In the genomic region with DNA sequence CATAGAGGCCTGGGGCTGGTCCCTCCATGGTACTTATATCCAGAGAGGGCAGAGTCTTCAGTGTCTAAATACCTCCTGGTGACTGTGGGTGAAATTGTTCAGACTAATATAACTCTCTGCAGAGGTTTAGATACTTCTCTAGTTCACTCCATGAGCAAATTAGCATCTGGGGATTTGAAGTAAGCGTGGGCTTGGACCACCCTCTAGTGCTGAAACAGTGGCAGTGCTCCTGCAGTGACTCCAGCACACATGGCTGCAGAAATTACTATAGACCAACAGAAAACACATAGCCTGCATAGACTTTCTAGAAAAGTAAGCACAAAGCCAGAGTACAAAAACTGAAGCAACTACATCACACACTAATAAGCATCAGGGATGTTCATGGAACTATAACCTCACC, we compare ENCODE assay signal across 7 mouse cellular contexts. TPM values are rescaled to one million over a fixed set of nuclear protein-coding genes. Genes with fewer than 3 reads are reported as not detected.
DNase-seq lines count a peak whose midpoint lies in the region; ATAC-seq lines count a peak whose summit lies in the region.

No protein-coding gene starts in this region.

- WGBS in embryonic facial prominence, embryonic 11.5 days, result 32% methylated on average over 1 of the region's 1 CpGs

- H3K36me3 ChIP-seq in embryonic facial prominence, embryonic 11.5 days (replicated peaks; ENCODE audit: control insufficient read depth, insufficient read depth, low read depth, low read length), result no peaks in the 10 kb centered on the region

- no peaks in the 10 kb centered on the region for H3K27me3 ChIP-seq in embryonic facial prominence, embryonic 11.5 days (ENCODE audit: control insufficient read depth, insufficient read depth, low read length)

- H3K4me2 ChIP-seq in embryonic facial prominence, embryonic 11.5 days (ENCODE audit: low read depth, low read length), result no peak overlapping the region

- no peak overlapping the region for H3K9ac ChIP-seq in embryonic facial prominence, embryonic 11.5 days (replicated peaks; ENCODE audit: low read length)

- DNase-seq in ES-CJ7 (ENCODE audit: low read depth, low spot score), result peak; percentile 68
- DNase-seq in adrenal gland, adult 8-10 months, result peak; percentile 37
- DNase-seq in embryonic facial prominence, embryonic 11.5 days (ENCODE audit: low spot score), result peak; percentile 70
- peak; percentile 61 for DNase-seq in heart, postnatal 4 days
- peak; percentile 33 to 63 for DNase-seq in layer of hippocampus, adult 8-10 months (ENCODE audit: low spot score in 2 of 2)
- peak; percentile 69 for DNase-seq in lung, postnatal 10 days
- DNase-seq in right cerebral cortex, adult 18-20 months, result peak; percentile 62

- no peak for ATAC-seq in embryonic facial prominence, embryonic 11.5 days (replicated peaks; ENCODE audit: insufficient number of reproducible peaks, low FRiP score, low TSS enrichment, low read depth)

- no peaks in the 10 kb centered on the region for H3K4me1 ChIP-seq in embryonic facial prominence, embryonic 11.5 days (ENCODE audit: control insufficient read depth, insufficient read depth, low read length)

- no peak overlapping the region for H3K4me3 ChIP-seq in embryonic facial prominence, embryonic 11.5 days (ENCODE audit: low read depth, low read length)

- no peak overlapping the region for H3K27ac ChIP-seq in embryonic facial prominence, embryonic 11.5 days (replicated peaks; ENCODE audit: low read depth, low read length)

- no peaks in the 10 kb centered on the region for H3K9me3 ChIP-seq in embryonic facial prominence, embryonic 11.5 days (replicated peaks; ENCODE audit: control insufficient read depth, low read length)

RNA-seq across cellular contexts. Expression of gene Gdpd4, which starts 57.7 kb away (rescaled TPM):
- not detected for total RNA-seq in adrenal gland, adult 8-10 months (2022)
- 0.07 TPM in 1 of 2 replicates, not detected in the other for polyA plus RNA-seq in embryonic facial prominence, embryonic 11.5 days (2014; fragmentation: Nextera tagmentation; extraction: Ambion mirVana)
- total RNA-seq in heart, postnatal 4 days (2021), result not detected
- total RNA-seq in layer of hippocampus, adult 8-10 months (2022), result not detected
